8 mouse cellular contexts compared by ENCODE assay signal in genomic region chr7:133388716-133389115, GRCm38 (mm10).
"Had no signal": no experiment of that assay in that cellular context is flagged by ENCODE, and none has a peak within 500 bp of the region (broad histone marks: within the 10 kb centered on the region; RNA-seq: fewer than 3 reads in every experiment).

No protein-coding gene starts in this region.

- DNase-seq: kidney, postnatal 25 days; liver; liver, embryonic 13.5 days; liver, postnatal 0 days; right cerebral cortex, postnatal 14 days; thymus, adult 2 months; thymus, postnatal 25 days had no signal

- ATAC-seq: liver, postnatal 0 days; midbrain, embryonic 16.5 days had no signal
